In genomic region chr6:30282361-30282760, GRCm38 (mm10) we compare ENCODE assay signal across 23 mouse cellular contexts. TPM values are rescaled to one million over a fixed set of nuclear protein-coding genes. Genes with fewer than 3 reads are reported as not detected.
DNase-seq lines count a peak whose midpoint lies in the region; ATAC-seq and TF ChIP-seq lines count a peak whose summit lies in the region.
"Had no signal": no experiment of that assay in that cellular context is flagged by ENCODE, and none has a peak within 500 bp of the region (broad histone marks: within the 10 kb centered on the region; RNA-seq: fewer than 3 reads in every experiment).

No protein-coding gene starts in this region.

- TF ChIP-seq EP300 in heart, postnatal 0 days (IDR thresholded peaks at IDR 0.05; ENCODE audit: low read depth), result no peak

- H3ac ChIP-seq in myocyte (ENCODE audit: control insufficient read depth, insufficient read length), result no peak overlapping the region

- ATAC-seq in heart, embryonic 13.5 days (ENCODE audit: extremely low read depth, insufficient number of reproducible peaks, low FRiP score, low TSS enrichment), result no peak
- no peak for ATAC-seq in heart, postnatal 0 days (ENCODE audit: insufficient read depth, low read depth)
- ATAC-seq: activated CD4-positive, CD25-positive, alpha-beta regulatory T cell, adult 4 months; forebrain, embryonic 13.5 days; forebrain, embryonic 15.5 days; forebrain, postnatal 0 days; Patski had no signal

- no peak overlapping the region for H3K9ac ChIP-seq in heart, embryonic 13.5 days
- no peak overlapping the region for H3K9ac ChIP-seq in heart, postnatal 0 days (replicated peaks; ENCODE audit: low read depth, low read length)
- H3K9ac ChIP-seq: embryonic facial prominence, embryonic 12.5 days; forebrain, embryonic 13.5 days; forebrain, embryonic 15.5 days; forebrain, postnatal 0 days had no signal

- peaks cover 54% of the 10 kb centered on the region for H3K79me2 ChIP-seq in myocyte (ENCODE audit: control insufficient read depth, insufficient read depth)

- 90% methylated on average over 2 of the region's 2 CpGs for WGBS in heart, embryonic 13.5 days
- WGBS in heart, postnatal 0 days, result 89% methylated on average over 2 of the region's 2 CpGs

- H3K27ac ChIP-seq in heart, embryonic 13.5 days (replicated peaks), result peak overlapping the region; percentile 59; the same call in 1 of the 2 replicates
- peak overlapping the region; percentile 23 for H3K27ac ChIP-seq in heart, postnatal 0 days (ENCODE audit: low read depth)
- H3K27ac ChIP-seq: embryonic facial prominence, embryonic 10.5 days; embryonic facial prominence, embryonic 12.5 days; forebrain, embryonic 13.5 days; forebrain, embryonic 15.5 days had no signal

- TF ChIP-seq POLR2A in myocyte (IDR thresholded peaks at IDR 0.05; ENCODE audit: insufficient read length, low read depth), result no peak

- no peak overlapping the region for H3K4me3 ChIP-seq in heart, embryonic 13.5 days
- no peak overlapping the region for H3K4me3 ChIP-seq in heart, postnatal 0 days (ENCODE audit: low read depth, low read length)
- H3K4me3 ChIP-seq in myocyte, result no peak overlapping the region
- H3K4me3 ChIP-seq: embryonic facial prominence, embryonic 10.5 days; embryonic facial prominence, embryonic 12.5 days; forebrain, embryonic 13.5 days; forebrain, embryonic 15.5 days had no signal

- H3K36me3 ChIP-seq in heart, embryonic 13.5 days, result peaks cover 92% of the 10 kb centered on the region
- H3K36me3 ChIP-seq in heart, postnatal 0 days (replicated peaks; ENCODE audit: control insufficient read depth, insufficient read depth, low read length), result peaks cover 62% of the 10 kb centered on the region
- peaks cover 51% of the 10 kb centered on the region for H3K36me3 ChIP-seq in myocyte (ENCODE audit: control insufficient read depth, insufficient read depth)

- no peaks in the 10 kb centered on the region for H3K27me3 ChIP-seq in heart, embryonic 13.5 days (replicated peaks)
- no peaks in the 10 kb centered on the region for H3K27me3 ChIP-seq in heart, postnatal 0 days (ENCODE audit: control insufficient read depth, insufficient read depth, low read length)
- H3K27me3 ChIP-seq in myocyte (ENCODE audit: control insufficient read depth, insufficient read depth, insufficient read length), result no peaks in the 10 kb centered on the region
- H3K27me3 ChIP-seq: embryonic facial prominence, embryonic 12.5 days; forebrain, embryonic 13.5 days; forebrain, embryonic 15.5 days; Patski had no signal

- no peaks in the 10 kb centered on the region for H3K9me3 ChIP-seq in heart, embryonic 13.5 days
- H3K9me3 ChIP-seq in heart, postnatal 0 days (replicated peaks; ENCODE audit: control insufficient read depth, low read length), result no peaks in the 10 kb centered on the region
- H3K9me3 ChIP-seq: embryonic facial prominence, embryonic 10.5 days; embryonic facial prominence, embryonic 12.5 days; forebrain, embryonic 13.5 days; forebrain, embryonic 15.5 days had no signal

- intact Hi-C loops in heart, postnatal 36 days (cut with DNase I), result loop anchor here (5.0 kb wide), 1 partner anchor 75 kb away; no protein-coding TSS in a partner anchor
- intact Hi-C loops in heart, postnatal 10 days (cut with DNase I), result no loop called here

- TF ChIP-seq CTCF in heart, postnatal 0 days (IDR thresholded peaks at IDR 0.05; ENCODE audit: low read depth), result no peak

- DNase-seq in heart, postnatal 36 days, result no peak
- DNase-seq in heart, postnatal 0 days (ENCODE audit: low spot score), result no peak
- no peak for DNase-seq in heart, postnatal 10 days
- peak; percentile 34 for DNase-seq in 416B (ENCODE audit: low read depth)
- DNase-seq in right cerebral cortex, adult 2 months (ENCODE audit: low spot score in 2 of 2), result no peak
- no peak for DNase-seq in layer of hippocampus, adult 8-10 months (ENCODE audit: low spot score in 2 of 2)
- DNase-seq: adrenal gland, adult 8-10 months; adrenal gland, postnatal 14 days; adrenal gland, postnatal 36 days; cerebellum, adult 11-12 months; cerebellum, adult 2 months; cerebellum, adult 9-10 months; cerebellum, postnatal 10 days; cerebellum, postnatal 25 days; forebrain, postnatal 0 days had no signal

- no peak overlapping the region for H3K4me2 ChIP-seq in heart, embryonic 13.5 days
- H3K4me2 ChIP-seq in heart, postnatal 0 days (ENCODE audit: low read depth, low read length), result no peak overlapping the region
- peak overlapping the region; percentile 0 for H3K4me2 ChIP-seq in myocyte (ENCODE audit: low read depth)
- H3K4me2 ChIP-seq: embryonic facial prominence, embryonic 12.5 days; forebrain, embryonic 13.5 days; forebrain, embryonic 15.5 days had no signal

- H3K4me1 ChIP-seq in heart, embryonic 13.5 days, result peaks cover 40% of the 10 kb centered on the region
- peaks cover 17% of the 10 kb centered on the region for H3K4me1 ChIP-seq in heart, postnatal 0 days (ENCODE audit: control insufficient read depth, insufficient read depth)
- H3K4me1 ChIP-seq: embryonic facial prominence, embryonic 10.5 days; embryonic facial prominence, embryonic 12.5 days; forebrain, embryonic 13.5 days; forebrain, embryonic 15.5 days had no signal

TF ChIP-seq in myocyte, 11 proteins besides CTCF, POLR2A, EP300 and RAD21:
- TF ChIP-seq TCF3 (IDR thresholded peaks at IDR 0.05; ENCODE audit: insufficient read length, low read depth), result no peak
- no peak for TF ChIP-seq MYOG (IDR thresholded peaks at IDR 0.05; ENCODE audit: control insufficient read depth in 1 of 3, insufficient read depth in 1 of 3, insufficient read length in 2 of 3, low read depth in 2 of 3)
- no peak for TF ChIP-seq USF1 (IDR thresholded peaks at IDR 0.05; ENCODE audit: low read depth)
- TF ChIP-seq CEBPB (IDR thresholded peaks at IDR 0.05; ENCODE audit: insufficient read depth, poor library complexity, severe bottlenecking), result peak; percentile 40; the same call in 1 of the 2 replicates
- no peak for TF ChIP-seq MAX (IDR thresholded peaks at IDR 0.05; ENCODE audit: low read depth)
- no peak for TF ChIP-seq E2F4 (IDR thresholded peaks at IDR 0.05; ENCODE audit: insufficient read depth)

RNA-seq across cellular contexts. Expression of gene Ube2h, which starts 22.0 kb away (rescaled TPM):
- polyA plus RNA-seq in heart, embryonic 13.5 days (2015; fragmentation: Nextera tagmentation; extraction: Ambion mirVana), result 46.6 and 49.8 TPM in 2 replicates
- 10 to 100 TPM; 70.9 to 74.9 TPM for total RNA-seq in heart, postnatal 36 days (2021)
- total RNA-seq in heart, postnatal 0 days (2014; rRNA removed; ENCODE audit: low replicate concordance), result 22.5 and 31.9 TPM in 2 replicates
- polyA plus RNA-seq in heart, postnatal 0 days (2015; fragmentation: Nextera tagmentation; extraction: Ambion mirVana), result 30.4 and 32.4 TPM in 2 replicates
- total RNA-seq in heart, postnatal 10 days (2021), result 10 to 100 TPM; 84.2 to 86.2 TPM
- polyA plus RNA-seq in myocyte (2012; fragmentation: generic; extraction: Trizol), result 33.5 TPM
- 10 to 100 TPM; 81.4 to 88.7 (median 86.1) TPM for total RNA-seq in layer of hippocampus, adult 8-10 months (2022)
